Mouse (Mus musculus) lung, adult 18-20 months (tissue): ENCODE results near the gene Pltp.
"Not testable (repeated sequence)": the region's sequence is repeated elsewhere in the genome, so short reads cannot be mapped to it uniquely, and the experiment has no call there.

Experiments used
- DNase-seq, 2 experiments: peaks; one replicate each; pipeline ENCODE4 v3.0.0; 2022; ENCODE audit warnings: mixed read lengths in 2 of 2

Pltp gene

GRCm38 (mm10) chr2:164804533-164805331, 52.8 kb downstream of the Pltp start, which contains the start of the genes Acot8 and Zswim3:
Acot8 (minus strand) TSS chr2:164804882.
Zswim3 (plus strand) TSS chr2:164805098.
- peak; percentile 98 to 99 for DNase-seq

GRCm38 (mm10) chr2:164803921-164804313, 53.6 kb downstream of the Pltp start:
- DNase-seq = no peak

GRCm38 (mm10) chr2:164803201-164803920, 54.1 kb downstream of the Pltp start:
- no peak for DNase-seq

- DNase-seq = no peak
Observed at GRCm38 (mm10) chr2:164800252-164801004, 57.1 kb downstream of the Pltp start.

GRCm38 (mm10) chr2:164798554-164798953, 59.0 kb downstream of the Pltp start:
- DNase-seq = not testable (repeated sequence)

- no peak for DNase-seq
Observed at GRCm38 (mm10) chr2:164795868-164796267, 61.6 kb downstream of the Pltp start.

GRCm38 (mm10) chr2:164794293-164794692, 63.2 kb downstream of the Pltp start:
- peak; percentile 81 to 89 for DNase-seq

GRCm38 (mm10) chr2:164793772-164794171, 63.7 kb downstream of the Pltp start:
- DNase-seq = no peak

GRCm38 (mm10) chr2:164793236-164793635, 64.3 kb downstream of the Pltp start:
- peak; percentile 53 to 65 for DNase-seq

- DNase-seq = no peak
Observed at GRCm38 (mm10) chr2:164792400-164793190, 64.9 kb downstream of the Pltp start.

- no peak for DNase-seq
Observed at GRCm38 (mm10) chr2:164791841-164792261, 65.7 kb downstream of the Pltp start.

- peak; percentile 84 to 90 for DNase-seq
Observed at GRCm38 (mm10) chr2:164790451-164790850, 67.1 kb downstream of the Pltp start.
